Mouse (Mus musculus) skeletal muscle tissue, adult 2 months (tissue): Measurements from ENCODE around the gene Cct4.

ENCODE experiments used
- DNase-seq: peaks from one replicate; pipeline ENCODE4 v3.0.0-alpha.2; 2012; ENCODE audit warnings: low read depth, low spot score

Gene Cct4

GRCm38 (mm10) chr11:23029399-23029798 lies 39.1 kb downstream of the Cct4 start:
- DNase-seq = no peak

GRCm38 (mm10) chr11:23047252-23047651 lies 56.9 kb downstream of the Cct4 start:
- DNase-seq = no peak

GRCm38 (mm10) chr11:23047663-23048582 lies 57.6 kb downstream of the Cct4 start:
- DNase-seq = no peak

- DNase-seq = no peak
These were observed 59.3 kb downstream of the Cct4 start for GRCm38 (mm10) chr11:23049642-23050041.

- DNase-seq = no peak
These were observed 62.0 kb downstream of the Cct4 start for GRCm38 (mm10) chr11:23052353-23052752.
